Mouse (Mus musculus) CH12.LX (cell line): ENCODE measurements around the gene Il6ra. TPM values are rescaled to one million over a fixed set of nuclear protein-coding genes. Genes with fewer than 3 reads are reported as not detected.

Experiments
- DNase-seq: peaks from one replicate; pipeline ENCODE4 v3.0.0-alpha.2; 2013; ENCODE audit errors: extremely low read depth
- H3K27ac ChIP-seq: 2 replicates; pipeline ENCODE4 v1.5.1; 2012; ENCODE audit warnings: low read depth, mild to moderate bottlenecking, control low read depth, moderate library complexity; ENCODE audit not compliant: insufficient read depth
- H3K27me3 ChIP-seq: replicated peaks from 2 replicates; pipeline ENCODE3; 2012; ENCODE audit warnings: inconsistent platforms
- H3K36me3 ChIP-seq, 2 experiments: replicated peaks in 1 of 2; 2 replicates each; pipeline versions ENCODE3 to v1.6.1; 2012; ENCODE audit warnings: inconsistent platforms in 1 of 2, low read length in 1 of 2, mild to moderate bottlenecking in 1 of 2, mixed read lengths in 1 of 2, moderate library complexity in 1 of 2; ENCODE audit not compliant: control insufficient read depth in 1 of 2, insufficient read depth in 1 of 2
- H3K4me1 ChIP-seq, 2 experiments: 2 replicates each; pipeline ENCODE4 v1.6.1; 2012; ENCODE audit warnings: inconsistent platforms in 1 of 2, moderate library complexity in 1 of 2; ENCODE audit not compliant: insufficient read depth in 2 of 2, control insufficient read depth in 1 of 2
- H3K4me2 ChIP-seq: 2 replicates; pipeline ENCODE4 v1.6.1; 2012; ENCODE audit warnings: low read depth, mild to moderate bottlenecking, control low read depth; ENCODE audit not compliant: poor library complexity, insufficient read depth, severe bottlenecking
- H3K4me3 ChIP-seq, 3 experiments: fragments of 150-350 bp in 1 of 3; sonication (generic) in 1 of 3; replicated peaks in 1 of 3; 2 replicates each; pipeline versions ENCODE3 to v1.5.1; 2011 to 2012; ENCODE audit warnings: low read depth in 2 of 3, low read length in 2 of 3, mild to moderate bottlenecking in 2 of 3, moderate library complexity in 2 of 3, control low read depth in 1 of 3, improper control_type of control experiment in 1 of 3, inconsistent platforms in 1 of 3, mixed read lengths in 1 of 3; ENCODE audit not compliant: poor library complexity in 1 of 3
- H3K79me2 ChIP-seq: replicated peaks from 2 replicates; pipeline ENCODE4 v1.6.1; 2012; ENCODE audit warnings: mild to moderate bottlenecking, moderate library complexity; ENCODE audit not compliant: control insufficient read depth, poor library complexity, insufficient read depth, severe bottlenecking; ENCODE audit errors: extremely low read depth
- H3K9ac ChIP-seq: 2 replicates; pipeline ENCODE4 v1.6.1; 2012; ENCODE audit warnings: low read depth, mild to moderate bottlenecking, control low read depth, moderate library complexity; ENCODE audit not compliant: insufficient read depth
- H3K9me3 ChIP-seq: replicated peaks from 2 replicates; pipeline ENCODE3; 2012; ENCODE audit warnings: low read length, inconsistent platforms, mixed read lengths
- BHLHE40 ChIP-seq: IDR thresholded peaks from 2 replicates; pipeline ENCODE4 v1.6.1; 2011; ENCODE audit warnings: mild to moderate bottlenecking, low read depth, low read length, improper control_type of control experiment
- CHD1 ChIP-seq: IDR thresholded peaks from 2 replicates; pipeline ENCODE4 v1.6.1; 2012; ENCODE audit warnings: low read depth, low read length, improper control_type of control experiment, inconsistent platforms
- CHD2 ChIP-seq: IDR thresholded peaks from 2 replicates; pipeline ENCODE4 v1.6.1; 2011; ENCODE audit warnings: low read length, improper control_type of control experiment
- CTCF ChIP-seq, 2 experiments: IDR thresholded peaks in 1 of 2; conservative IDR thresholded peaks in 1 of 2; 2 replicates each; pipeline ENCODE4 v1.5.1; 2011 to 2012; ENCODE audit warnings: low read depth in 2 of 2, low read length in 2 of 2, improper control_type of control experiment in 1 of 2, inconsistent platforms in 1 of 2, mild to moderate bottlenecking in 1 of 2, moderate library complexity in 1 of 2
- EP300 ChIP-seq: IDR thresholded peaks from 2 replicates; pipeline ENCODE4 v1.6.1; 2011; ENCODE audit warnings: low read length, improper control_type of control experiment
- ETS1 ChIP-seq: conservative IDR thresholded peaks from 2 replicates; pipeline ENCODE4 v1.6.1; 2012; ENCODE audit warnings: low read depth, mild to moderate bottlenecking, inconsistent platforms, low read length, improper control_type of control experiment, moderate library complexity
- GABPA ChIP-seq: IDR thresholded peaks from 2 replicates; pipeline ENCODE4 v1.6.1; 2012; ENCODE audit warnings: low read depth, low read length, improper control_type of control experiment, inconsistent platforms; ENCODE audit not compliant: insufficient replicate concordance
- HCFC1 ChIP-seq: IDR thresholded peaks from 2 replicates; pipeline ENCODE4 v1.6.1; 2012; ENCODE audit warnings: low read depth, mild to moderate bottlenecking, inconsistent platforms, low read length, improper control_type of control experiment
- IRF4 ChIP-seq: IDR thresholded peaks from 2 replicates; pipeline ENCODE4 v1.6.1; 2014; ENCODE audit warnings: low read depth, mild to moderate bottlenecking, inconsistent platforms, low read length, improper control_type of control experiment
- JUN ChIP-seq: IDR thresholded peaks from 2 replicates; pipeline ENCODE4 v1.6.1; 2011; ENCODE audit warnings: low read depth, mild to moderate bottlenecking, low read length, improper control_type of control experiment, moderate library complexity; ENCODE audit not compliant: insufficient read depth
- MAX ChIP-seq: IDR thresholded peaks from 2 replicates; pipeline ENCODE4 v1.6.1; 2011; ENCODE audit warnings: low read length, improper control_type of control experiment
- MYC ChIP-seq: IDR thresholded peaks from 2 replicates; pipeline ENCODE4 v1.6.1; 2011; ENCODE audit warnings: low read depth, mild to moderate bottlenecking, improper control_type of control experiment, low read length
- RCOR1 ChIP-seq: conservative IDR thresholded peaks from 2 replicates; pipeline ENCODE4 v1.6.1; 2012; ENCODE audit warnings: low read depth, mild to moderate bottlenecking, inconsistent platforms, low read length, improper control_type of control experiment
- SIN3A ChIP-seq: IDR thresholded peaks from 2 replicates; pipeline ENCODE4 v1.6.1; 2012; ENCODE audit warnings: low read length, improper control_type of control experiment, inconsistent platforms
- SMC3 ChIP-seq: IDR thresholded peaks from 2 replicates; pipeline ENCODE4 v1.6.1; 2011; ENCODE audit warnings: low read depth, low read length, improper control_type of control experiment
- TBP ChIP-seq: conservative IDR thresholded peaks from 2 replicates; pipeline ENCODE4 v1.6.1; 2011; ENCODE audit warnings: low read depth, low read length, improper control_type of control experiment
- TCF12 ChIP-seq: IDR thresholded peaks from 2 replicates; pipeline ENCODE4 v1.6.1; 2014; ENCODE audit warnings: low read depth, mild to moderate bottlenecking, inconsistent platforms, low read length, improper control_type of control experiment
- UBTF ChIP-seq: IDR thresholded peaks from 2 replicates; pipeline ENCODE4 v1.6.1; 2012; ENCODE audit warnings: low read depth, mild to moderate bottlenecking, inconsistent platforms, low read length, improper control_type of control experiment, moderate library complexity
- USF2 ChIP-seq: conservative IDR thresholded peaks from 2 replicates; pipeline ENCODE4 v1.6.1; 2011; ENCODE audit warnings: low read depth, low read length, improper control_type of control experiment
- ZC3H11A ChIP-seq: IDR thresholded peaks from 2 replicates; pipeline ENCODE4 v1.6.1; 2012; ENCODE audit warnings: low read depth, mild to moderate bottlenecking, inconsistent platforms, low read length, improper control_type of control experiment
- ZKSCAN1 ChIP-seq: IDR thresholded peaks from 2 replicates; pipeline ENCODE4 v1.6.1; 2012; ENCODE audit warnings: low read depth, inconsistent platforms, low read length, improper control_type of control experiment, borderline replicate concordance
- ZMIZ1 ChIP-seq: IDR thresholded peaks from 2 replicates; pipeline ENCODE4 v1.6.1; 2012; ENCODE audit warnings: low read depth, mild to moderate bottlenecking, inconsistent platforms, low read length, improper control_type of control experiment
- ZNF384 ChIP-seq: IDR thresholded peaks from 2 replicates; pipeline ENCODE4 v1.6.1; 2012; ENCODE audit warnings: low read depth, low read length, improper control_type of control experiment, inconsistent platforms
- dilution Hi-C: fragments of 300-500 bp; cut with MboI; formaldehyde crosslinking; loops from 2 replicates; pipeline ENCODE4 v1.14.3; 2020; ENCODE audit warnings: low sequenced_read_pairs; ENCODE audit not compliant: extremely low pct_unique_long_range_greater_than_20kb, extremely low pct_ligation_motif_present
- in situ Hi-C: fragments of 300-500 bp; cut with MboI; formaldehyde crosslinking; loops from 3 replicates; pipeline ENCODE4 v1.14.3; 2019; ENCODE audit warnings: low sequenced_read_pairs, low pct_ligation_motif_present, low pct_unique_long_range_greater_than_20kb, mixed read lengths
- polyA plus RNA-seq: library from polyadenylated mRNA; unstranded; fragments of >175 nt; gene quantifications from 2 replicates; pipeline ENCODE4 v1.2.1, GENCODE M21; 2012; ENCODE audit warnings: low read depth; ENCODE audit not compliant: insufficient read length
- total RNA-seq, 2 experiments: library from RNA; depleted of rRNA; stranded (reverse); fragments of 300-350 nt in 1 of 2; fragments of >200 nt in 1 of 2; gene quantifications; 2 replicates each; pipeline ENCODE4 v1.2.3; 2012 to 2014

Il6ra gene
- total and polyA plus RNA-seq, 3 experiments: 1.4 to 4.8 (median 1.6) TPM

DNA sequence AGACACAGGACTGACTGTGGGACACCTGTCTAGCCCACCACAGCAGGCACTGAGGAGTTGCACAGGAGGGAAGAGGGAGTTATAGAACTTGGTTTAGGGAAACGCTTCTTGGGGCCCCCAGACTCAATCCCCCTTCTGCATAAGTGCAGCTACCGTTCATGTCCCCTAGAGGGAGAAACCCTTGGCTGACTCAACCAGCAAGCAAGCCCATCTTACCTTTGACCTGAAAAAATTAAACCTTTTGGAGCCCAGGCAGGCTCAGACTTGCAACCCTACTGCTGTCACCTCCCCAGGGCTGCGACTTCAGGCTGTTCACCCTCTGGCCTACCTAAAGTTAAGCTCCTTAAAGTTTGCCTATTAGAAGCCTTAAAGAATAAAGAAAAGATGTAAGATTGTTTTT, 4.4 kb upstream of the Il6ra start:
- H3K4me3 ChIP-seq: no peak overlapping the region
- H3K79me2 ChIP-seq: no peaks in the 10 kb centered on the region
- H3K4me2 ChIP-seq: no peak overlapping the region
- no peak for DNase-seq
- H3K27me3 ChIP-seq: peaks cover 23% of the 10 kb centered on the region
- H3K9me3 ChIP-seq: peaks cover 3% of the 10 kb centered on the region
- dilution Hi-C loops: no loop called here
- no peak overlapping the region for H3K9ac ChIP-seq
- in situ Hi-C loops: no loop called here
- peaks cover 9 to 16% of the 10 kb centered on the region in 2 experiments; a peak in 3 of 4 replicates for H3K4me1 ChIP-seq
- no peak overlapping the region for H3K27ac ChIP-seq
- TF ChIP-seq IRF4 (no peak), ZNF384 (no peak), MAX (no peak), ETS1 (no peak), SMC3 (peak; percentile 5; the same call in 1 of the 2 replicates), UBTF (no peak), TBP (no peak), RCOR1 (no peak), BHLHE40 (no peak), ZMIZ1 (no peak), CHD2 (no peak), TCF12 (no peak), CTCF (conservative IDR thresholded peaks at IDR 0.05 in 1 of 2, IDR thresholded peaks at IDR 0.05 in 1 of 2; ENCODE audit: low read depth in 2 of 2, low read length in 2 of 2) (peak in 1 of 2 experiments; percentile 23; a peak in 2 of 4 replicates), MYC (no peak), ZC3H11A (no peak), JUN (no peak), EP300 (no peak), ZKSCAN1 (no peak), CHD1 (peak; percentile 76; the same call in 1 of the 2 replicates), GABPA (no peak), USF2 (no peak)
- TF ChIP-seq, all 38 proteins: peak for 3
- H3K36me3 ChIP-seq: no peaks in the 10 kb centered on the region

DNA sequence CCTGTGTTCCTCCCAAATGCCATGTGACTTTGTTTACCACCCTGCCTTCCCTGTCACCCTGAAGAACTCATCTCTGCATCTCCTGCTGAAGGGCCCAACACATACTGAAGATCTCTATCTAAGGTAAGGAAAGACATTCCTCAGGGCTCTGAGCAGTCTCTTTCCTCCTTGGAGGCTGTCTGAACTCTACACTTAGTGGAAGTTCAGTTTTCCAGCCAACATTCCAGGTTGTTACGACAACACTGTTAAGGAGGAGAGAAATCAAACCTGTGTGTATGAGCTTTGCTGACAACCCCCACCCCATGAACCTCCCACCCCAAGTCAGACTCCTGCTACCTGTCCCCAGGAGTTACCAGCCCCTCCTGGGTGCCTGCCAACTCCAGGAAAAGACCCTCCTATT, 3.6 kb upstream of the Il6ra start:
- no peak overlapping the region for H3K27ac ChIP-seq
- peaks cover 28% of the 10 kb centered on the region for H3K27me3 ChIP-seq
- no peak overlapping the region for H3K9ac ChIP-seq
- no peak overlapping the region for H3K4me3 ChIP-seq
- no peak overlapping the region for H3K4me2 ChIP-seq
- peaks cover 9 to 23% of the 10 kb centered on the region in 2 experiments; a peak in 3 of 4 replicates for H3K4me1 ChIP-seq
- DNase-seq: no peak
- no peaks in the 10 kb centered on the region for H3K36me3 ChIP-seq
- dilution Hi-C loops (no loop called here), in situ Hi-C loops (no loop called here)
- TF ChIP-seq USF2: no peak
- TF ChIP-seq MAX: no peak
- no peak for TF ChIP-seq HCFC1
- no peak for TF ChIP-seq TBP
- no peak for TF ChIP-seq SIN3A
- no peaks in the 10 kb centered on the region; the same call in 1 of the 2 replicates for H3K79me2 ChIP-seq
- peaks cover 2% of the 10 kb centered on the region for H3K9me3 ChIP-seq
